Mouse (Mus musculus): ENCODE measurements at regions not wholly inside any gene's neighbourhood (a gene's known extent, or its start where the extent isn't known, plus 50 kb on each side); places are given as distances from the start of the nearest gene placed in this dataset.

DNA sequence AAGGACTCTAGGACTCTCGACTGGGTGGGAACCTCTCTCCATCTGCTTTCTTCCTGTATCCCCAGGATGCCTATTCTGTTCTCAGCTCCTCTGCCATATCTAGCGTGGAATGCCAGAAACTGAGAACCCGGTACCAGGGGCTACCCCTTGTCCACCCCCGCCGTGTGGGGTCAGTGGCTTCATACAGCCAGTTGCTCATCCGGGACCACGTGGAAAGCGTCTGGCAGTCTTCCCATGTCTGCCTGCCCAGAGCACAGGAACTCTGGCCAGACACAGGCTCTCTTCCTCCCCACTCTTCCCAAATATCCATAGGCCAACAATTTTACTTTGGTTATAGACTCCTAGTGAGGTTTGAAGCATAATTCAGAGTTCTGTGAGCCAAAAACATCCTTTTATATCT, 852.6 kb downstream of the Epha7 start:
- no peaks in the 10 kb centered on the region for H3K4me1 ChIP-seq (ENCODE audit: insufficient read depth, low read length)
- no peak for TF ChIP-seq CTCF (IDR thresholded peaks at IDR 0.05; ENCODE audit: low read depth)
- no peak for ATAC-seq
- H3K36me3 ChIP-seq (ENCODE audit: insufficient read depth, low read length): no peaks in the 10 kb centered on the region
- 75% methylated on average over 8 of the region's 8 CpGs for WGBS
- no peak overlapping the region for H3K4me3 ChIP-seq (ENCODE audit: low read length)
- no peak overlapping the region for H3K4me2 ChIP-seq (ENCODE audit: low read depth, low read length)
- H3K27me3 ChIP-seq (ENCODE audit: insufficient read depth, low read length): no peaks in the 10 kb centered on the region
- H3K27ac ChIP-seq: no peak overlapping the region
- no peak for DNase-seq (ENCODE audit: low spot score)
- H3K9me3 ChIP-seq (ENCODE audit: low read length): no peaks in the 10 kb centered on the region
- no peak overlapping the region for H3K9ac ChIP-seq (replicated peaks; ENCODE audit: low read length)

DNA sequence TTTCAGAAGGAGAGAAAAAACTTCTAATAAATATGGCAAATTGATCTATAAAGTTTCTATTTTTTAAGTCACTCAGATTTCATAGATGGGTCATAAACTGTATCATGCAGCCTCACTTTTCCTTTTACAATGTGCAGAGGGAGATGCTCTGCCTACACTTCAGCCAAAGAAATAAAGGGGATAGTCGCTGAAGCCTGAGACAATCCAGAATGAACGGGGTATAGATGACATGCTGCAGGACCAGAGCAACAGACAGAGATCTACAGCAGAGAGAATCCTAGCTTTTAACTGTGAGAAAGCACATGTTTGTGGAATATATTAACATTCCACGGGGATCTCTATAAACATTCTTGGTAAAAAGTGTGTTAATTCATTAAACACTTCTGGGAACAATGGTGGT, 881.2 kb downstream of the Epha7 start:
- no peaks in the 10 kb centered on the region for H3K9me3 ChIP-seq (ENCODE audit: low read length)
- WGBS: 68% methylated on average over 3 of the region's 3 CpGs
- no peak for ATAC-seq

DNA sequence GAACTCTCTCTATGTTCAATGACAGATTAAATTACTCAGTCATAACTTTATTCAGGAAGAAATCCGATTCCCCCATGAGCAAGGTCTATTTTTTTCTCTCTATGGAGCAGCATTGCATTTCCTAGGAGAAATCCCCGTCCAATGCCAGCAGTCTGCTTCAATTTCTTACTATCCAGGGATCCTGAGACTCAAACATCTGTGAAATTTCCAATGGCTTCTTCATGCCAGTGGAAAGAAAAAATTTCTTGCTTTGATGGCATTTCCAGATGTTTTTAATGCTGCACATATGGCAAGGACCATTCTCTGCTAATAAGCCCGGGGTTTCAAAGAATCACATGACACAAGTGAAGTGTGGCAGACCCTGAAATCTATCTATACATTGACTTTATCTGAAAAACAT, 919.6 kb downstream of the Epha7 start:
- Histone ChIP-seq H3K4me3 (ENCODE audit: low read length) (no peak overlapping the region), H3K27ac (no peak overlapping the region), H3K27me3 (ENCODE audit: insufficient read depth, low read length) (no peaks in the 10 kb centered on the region), H3K36me3 (ENCODE audit: insufficient read depth, low read length) (no peaks in the 10 kb centered on the region), H3K9me3 (ENCODE audit: low read length) (no peaks in the 10 kb centered on the region), H3K4me2 (ENCODE audit: low read depth, low read length) (no peak overlapping the region), H3K4me1 (ENCODE audit: insufficient read depth, low read length) (no peaks in the 10 kb centered on the region), H3K9ac (replicated peaks; ENCODE audit: low read length) (no peak overlapping the region)
- ATAC-seq (no peak), DNase-seq (ENCODE audit: low spot score) (no peak)
- WGBS: 74% methylated on average over 3 of the region's 3 CpGs
- TF ChIP-seq CTCF (IDR thresholded peaks at IDR 0.05; ENCODE audit: low read depth): no peak

More for the DNA sequence above, 881.2 kb downstream of the Epha7 start:
- Histone ChIP-seq H3K4me3 (ENCODE audit: low read length) (no peak overlapping the region), H3K9ac (replicated peaks; ENCODE audit: low read length) (no peak overlapping the region), H3K27me3 (ENCODE audit: insufficient read depth, low read length) (no peaks in the 10 kb centered on the region), H3K4me1 (ENCODE audit: insufficient read depth, low read length) (no peaks in the 10 kb centered on the region), H3K27ac (no peak overlapping the region), H3K4me2 (ENCODE audit: low read depth, low read length) (no peak overlapping the region), H3K36me3 (ENCODE audit: insufficient read depth, low read length) (no peaks in the 10 kb centered on the region)
- no peak for DNase-seq (ENCODE audit: low spot score)
- no peak for TF ChIP-seq CTCF (IDR thresholded peaks at IDR 0.05; ENCODE audit: low read depth)

DNA sequence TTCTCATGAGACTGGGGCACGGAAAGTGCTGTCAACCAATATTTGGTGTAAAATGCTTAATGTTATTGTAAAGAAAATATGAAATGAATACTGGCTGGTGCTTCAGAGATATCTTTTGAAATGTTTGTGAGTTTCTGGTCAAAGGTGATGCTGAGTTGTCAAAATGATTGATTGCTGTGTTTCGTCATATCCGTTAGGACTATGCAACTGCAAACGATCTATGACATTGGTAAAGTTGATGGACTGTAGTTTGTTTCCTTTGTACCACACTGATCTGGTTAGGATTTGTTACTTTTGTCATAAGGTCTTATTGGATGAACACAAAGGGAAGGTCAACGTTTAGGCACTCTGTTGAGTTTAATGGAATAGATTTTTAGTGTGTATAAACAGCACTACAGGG, 929.1 kb downstream of the Epha7 start:
- no peaks in the 10 kb centered on the region for H3K36me3 ChIP-seq (ENCODE audit: insufficient read depth, low read length)
- WGBS: 78% methylated on average over 5 of the region's 5 CpGs
- H3K27ac ChIP-seq: no peak overlapping the region
- TF ChIP-seq CTCF (IDR thresholded peaks at IDR 0.05; ENCODE audit: low read depth): no peak
- ATAC-seq: no peak
- H3K4me2 ChIP-seq (ENCODE audit: low read depth, low read length): no peak overlapping the region
- no peaks in the 10 kb centered on the region for H3K9me3 ChIP-seq (ENCODE audit: low read length)
- no peak overlapping the region for H3K4me3 ChIP-seq (ENCODE audit: low read length)
- DNase-seq (ENCODE audit: low spot score): no peak
- no peak overlapping the region for H3K9ac ChIP-seq (replicated peaks; ENCODE audit: low read length)
- H3K27me3 ChIP-seq (ENCODE audit: insufficient read depth, low read length): no peaks in the 10 kb centered on the region
- no peaks in the 10 kb centered on the region for H3K4me1 ChIP-seq (ENCODE audit: insufficient read depth, low read length)

DNA sequence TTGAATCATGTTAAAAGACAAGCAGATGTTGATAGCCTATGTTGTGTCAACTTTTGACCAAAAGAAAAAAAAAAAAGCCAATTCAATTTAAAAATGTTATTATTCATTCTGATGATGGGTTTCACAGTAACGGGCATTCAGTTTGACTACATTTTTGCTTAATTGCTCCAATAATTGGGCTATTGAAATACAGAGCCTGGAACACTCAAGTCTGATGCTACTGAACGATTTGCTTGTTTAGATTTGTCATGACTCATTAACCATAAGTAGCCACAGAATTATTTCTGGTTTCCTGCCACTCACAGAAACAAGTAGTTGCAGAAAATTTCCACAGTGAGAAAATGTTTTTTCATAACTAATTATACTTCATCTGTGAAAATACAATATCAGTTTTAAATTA, 929.8 kb downstream of the Epha7 start:
- H3K27ac ChIP-seq: no peak overlapping the region
- no peak for ATAC-seq

More for the DNA sequence above, 929.8 kb downstream of the Epha7 start:
- TF ChIP-seq CTCF (IDR thresholded peaks at IDR 0.05; ENCODE audit: low read depth): no peak
- H3K4me2 ChIP-seq (ENCODE audit: low read depth, low read length): no peak overlapping the region
- H3K36me3 ChIP-seq (ENCODE audit: insufficient read depth, low read length): no peaks in the 10 kb centered on the region
- DNase-seq (ENCODE audit: low spot score): no peak
- H3K4me3 ChIP-seq (ENCODE audit: low read length): no peak overlapping the region
- WGBS: 42% methylated on average over 2 of the region's 2 CpGs
- no peaks in the 10 kb centered on the region for H3K27me3 ChIP-seq (ENCODE audit: insufficient read depth, low read length)
- no peak overlapping the region for H3K9ac ChIP-seq (replicated peaks; ENCODE audit: low read length)
- H3K4me1 ChIP-seq (ENCODE audit: insufficient read depth, low read length): no peaks in the 10 kb centered on the region
- no peaks in the 10 kb centered on the region for H3K9me3 ChIP-seq (ENCODE audit: low read length)

Data from hindbrain, postnatal 0 days (tissue).